Mouse (Mus musculus) limb, embryonic 13.5 days (tissue): ENCODE results near the gene Psmd5. TPM values are rescaled to one million over a fixed set of nuclear protein-coding genes. Genes with fewer than 3 reads are reported as not detected.
"Not testable (repeated sequence)": the region's sequence is repeated elsewhere in the genome, so short reads cannot be mapped to it uniquely, and the experiment has no call there.

Experiments
- ATAC-seq: fragments of 200-750 bp; cut with Nextera tagmentation; 2 replicates; pipeline ENCODE4 v1.8.0; 2017; ENCODE audit warnings: low read depth, moderate number of reproducible peaks, moderate TSS enrichment; ENCODE audit not compliant: low FRiP score
- H3K27ac ChIP-seq: fragments of 300-500 bp; sonication (generic); 2 replicates; pipeline ENCODE4 v1.5.1; 2015; ENCODE audit warnings: inconsistent platforms, mild to moderate bottlenecking, moderate library complexity
- H3K27me3 ChIP-seq: fragments of 300-500 bp; sonication (generic); 2 replicates; pipeline ENCODE4 v1.6.1; 2015; ENCODE audit warnings: mild to moderate bottlenecking, inconsistent platforms
- H3K36me3 ChIP-seq: fragments of 300-500 bp; sonication (generic); 2 replicates; pipeline ENCODE4 v1.6.1; 2015; ENCODE audit warnings: inconsistent platforms, mild to moderate bottlenecking, moderate library complexity
- H3K4me1 ChIP-seq: fragments of 300-500 bp; sonication (generic); 2 replicates; pipeline ENCODE4 v1.6.1; 2015; ENCODE audit warnings: inconsistent platforms
- H3K4me2 ChIP-seq: fragments of 300-500 bp; sonication (generic); replicated peaks from 2 replicates; pipeline ENCODE4 v1.6.1; 2015; ENCODE audit warnings: inconsistent platforms, mild to moderate bottlenecking, moderate library complexity
- H3K4me3 ChIP-seq: fragments of 300-500 bp; sonication (generic); 2 replicates; pipeline ENCODE4 v1.5.1; 2015; ENCODE audit warnings: moderate library complexity, mild to moderate bottlenecking, inconsistent platforms
- H3K9ac ChIP-seq: fragments of 300-500 bp; sonication (generic); 2 replicates; pipeline ENCODE4 v1.6.1; 2015; ENCODE audit warnings: mild to moderate bottlenecking, inconsistent platforms
- H3K9me3 ChIP-seq: fragments of 300-500 bp; sonication (generic); 2 replicates; pipeline ENCODE4 v1.6.1; 2016; ENCODE audit warnings: inconsistent platforms
- WGBS: fragments of 180-500 bp; shearing (Covaris S2); methylation state at CpG from one replicate; pipeline ENCODE4 v1.1.7; 2015; 5-methylcytosine and 5-hydroxymethylcytosine counted together
- polyA plus RNA-seq: library from polyadenylated mRNA; unstranded; fragments of >200 nt; fragmentation: Nextera tagmentation; extraction: Ambion mirVana; gene quantifications from 2 replicates; pipeline ENCODE4 v1.2.1, GENCODE M21; 2015

The Psmd5 gene
- polyA plus RNA-seq, 1 experiment from 2014 or later: 101 TPM

DNA sequence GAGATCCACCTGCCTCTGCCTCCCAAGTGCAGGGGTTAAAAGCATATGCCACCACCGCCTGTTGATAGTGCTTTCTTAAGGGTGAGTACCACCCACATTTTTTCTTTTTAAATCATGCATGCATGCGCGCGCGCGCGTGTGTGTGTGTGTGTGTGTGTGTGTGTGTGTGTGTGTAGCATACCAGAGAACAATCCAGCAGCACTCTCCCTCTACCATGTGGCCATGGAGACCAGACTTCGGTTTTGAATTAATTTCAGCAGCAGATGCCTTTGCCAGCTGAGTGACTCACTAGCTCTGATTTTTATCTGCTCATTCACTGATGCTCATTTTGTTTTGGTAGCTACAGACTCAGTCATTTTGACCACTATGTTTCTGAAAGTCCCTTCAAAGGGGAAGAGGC lies 33.1 kb downstream of the Psmd5 start:
- no peaks in the 10 kb centered on the region for H3K9me3 ChIP-seq
- ATAC-seq: no peak
- 92% methylated on average over 8 of the region's 8 CpGs for WGBS
- H3K4me3 ChIP-seq: no peak overlapping the region
- H3K4me2 ChIP-seq: no peak overlapping the region
- H3K27ac ChIP-seq: no peak overlapping the region
- H3K9ac ChIP-seq: no peak overlapping the region
- no peaks in the 10 kb centered on the region for H3K36me3 ChIP-seq
- no peaks in the 10 kb centered on the region for H3K4me1 ChIP-seq
- no peaks in the 10 kb centered on the region for H3K27me3 ChIP-seq

DNA sequence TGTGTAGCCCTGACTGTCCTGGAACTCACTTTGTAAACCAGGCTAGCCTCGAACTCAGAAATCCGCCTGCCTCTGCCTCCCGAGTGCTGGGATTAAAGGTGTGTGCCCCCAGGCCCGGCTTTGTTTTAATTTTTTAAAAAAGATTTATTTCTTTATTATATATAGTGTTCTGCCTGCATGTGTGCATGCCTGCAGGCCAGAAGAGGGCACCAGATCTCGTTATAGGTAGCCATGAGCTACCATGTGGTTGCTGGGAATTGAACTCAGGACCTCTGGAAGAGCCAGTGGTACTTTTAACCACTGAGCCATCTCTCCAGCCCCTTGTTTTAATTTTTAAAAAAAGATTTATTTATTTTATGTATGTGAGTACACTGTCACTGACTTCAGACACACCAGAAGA lies 34.6 kb downstream of the Psmd5 start:
- H3K9ac ChIP-seq, H3K9me3 ChIP-seq, H3K36me3 ChIP-seq, H3K4me1 ChIP-seq, H3K4me3 ChIP-seq, ATAC-seq, H3K27ac ChIP-seq, H3K4me2 ChIP-seq, H3K27me3 ChIP-seq: not testable (repeated sequence)
- WGBS: 85% methylated on average over 5 of the region's 5 CpGs

DNA sequence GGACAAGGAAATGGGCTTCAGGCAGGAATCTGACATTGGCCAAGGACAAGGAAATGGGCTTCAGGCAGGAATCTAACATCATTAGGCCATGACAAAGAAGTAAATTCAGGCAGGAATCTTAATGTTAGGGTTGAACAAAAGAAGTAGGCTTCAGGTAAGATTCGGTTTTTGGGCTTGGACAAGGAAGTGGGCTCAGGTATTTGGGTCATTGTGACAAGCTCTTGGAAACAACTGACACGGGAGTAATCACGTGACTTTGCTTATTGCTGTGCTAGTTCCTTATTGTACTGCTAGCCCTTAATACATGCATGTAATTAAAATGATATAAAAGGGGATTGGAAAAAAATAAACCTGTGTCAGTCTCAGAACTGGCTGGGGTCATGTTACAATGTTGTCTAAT lies 39.1 kb downstream of the Psmd5 start:
- Histone ChIP-seq H3K9me3 (no peaks in the 10 kb centered on the region), H3K9ac (no peak overlapping the region)
- whole genome bisulfite sequencing: 74% methylated on average over 3 of the region's 3 CpGs

GRCm38 (mm10) chr2:34833624-34834023 lies 41.1 kb downstream of the Psmd5 start:
- Histone ChIP-seq H3K36me3 (no peaks in the 10 kb centered on the region), H3K4me3 (no peak overlapping the region), H3K4me2 (no peak overlapping the region), H3K27me3 (no peaks in the 10 kb centered on the region), H3K27ac (no peak overlapping the region), H3K4me1 (no peaks in the 10 kb centered on the region), H3K9ac (no peak overlapping the region), H3K9me3 (peaks cover 9% of the 10 kb centered on the region)
- 81% methylated on average over 17 of the region's 17 CpGs for WGBS
- ATAC-seq: no peak

More for the DNA sequence above, 39.1 kb downstream of the Psmd5 start:
- Histone ChIP-seq H3K4me3 (no peak overlapping the region), H3K4me1 (no peaks in the 10 kb centered on the region), H3K27me3 (no peaks in the 10 kb centered on the region), H3K36me3 (no peaks in the 10 kb centered on the region), H3K4me2 (no peak overlapping the region), H3K27ac (no peak overlapping the region)
- ATAC-seq: no peak

DNA sequence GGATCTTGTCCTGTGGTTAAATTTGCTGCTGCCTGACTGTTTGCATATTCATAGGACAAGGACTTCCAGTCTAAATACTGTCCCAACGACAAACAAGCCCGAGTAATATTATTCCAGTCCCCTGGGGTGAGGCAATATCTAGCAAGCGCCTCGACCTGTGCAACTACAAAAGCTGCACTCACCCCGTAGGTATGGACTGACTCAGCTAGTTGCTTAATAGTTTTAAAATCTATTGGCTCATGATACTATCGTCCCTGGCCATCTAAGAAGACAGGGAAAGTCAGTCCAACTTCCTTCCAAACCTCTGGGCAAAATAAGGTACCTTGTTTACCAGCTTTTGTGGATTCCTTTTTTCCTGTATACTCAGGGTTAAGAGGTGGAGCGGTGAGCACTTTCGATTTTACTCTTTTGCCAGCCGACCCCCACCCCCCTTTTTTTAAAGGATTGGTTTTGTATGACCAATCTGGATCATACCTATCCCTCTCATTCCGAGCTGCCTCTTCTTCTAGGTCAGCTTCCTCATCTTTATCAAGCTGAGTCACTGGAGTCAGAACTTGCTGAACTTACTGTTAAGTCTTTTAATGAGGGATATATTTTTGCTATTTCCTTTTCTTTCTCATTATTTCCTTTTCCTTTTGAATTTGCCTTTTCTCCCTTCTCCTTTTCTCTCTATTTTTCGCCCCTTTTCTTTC lies 41.9 kb downstream of the Psmd5 start, which contains the start of gene Gm34653:
Gm34653 (plus strand) TSS at position 242 of the 692 bp plus-strand sequence.
- not testable (repeated sequence) for H3K4me1 ChIP-seq, H3K4me2 ChIP-seq, H3K36me3 ChIP-seq, H3K9ac ChIP-seq, H3K9me3 ChIP-seq, H3K27ac ChIP-seq, H3K4me3 ChIP-seq, ATAC-seq, H3K27me3 ChIP-seq
- WGBS: 65% methylated on average over 11 of the region's 11 CpGs

DNA sequence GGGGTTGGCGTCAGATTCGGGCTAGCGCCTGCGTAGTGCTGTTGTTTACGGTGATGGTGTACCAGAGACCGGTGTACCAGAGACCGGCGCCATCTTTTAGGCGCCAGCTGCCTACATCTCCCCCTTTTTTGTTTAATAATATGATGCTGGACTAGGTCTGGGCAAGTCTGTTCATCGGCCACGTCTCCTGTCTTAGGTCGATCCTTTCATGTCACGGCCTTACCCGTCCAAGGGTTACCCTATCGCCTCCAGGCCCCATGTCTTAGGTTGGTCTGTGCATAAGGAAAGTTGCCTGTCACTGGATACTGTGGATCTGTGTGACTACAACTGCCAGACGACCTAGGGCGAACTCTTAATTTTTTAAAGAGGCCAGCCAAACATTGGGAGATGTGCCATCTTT lies 44.7 kb downstream of the Psmd5 start:
- H3K4me1 ChIP-seq, H3K9me3 ChIP-seq, ATAC-seq, H3K36me3 ChIP-seq, H3K4me3 ChIP-seq, H3K27me3 ChIP-seq, H3K4me2 ChIP-seq, H3K9ac ChIP-seq, H3K27ac ChIP-seq: not testable (repeated sequence)
- 93% methylated on average over 17 of the region's 17 CpGs for WGBS

- Histone ChIP-seq H3K9me3 (peaks cover 9% of the 10 kb centered on the region), H3K4me1 (peaks cover 17% of the 10 kb centered on the region), H3K4me2 (no peak overlapping the region), H3K9ac (no peak overlapping the region), H3K27me3 (peaks cover 6% of the 10 kb centered on the region; the same call in 1 of the 2 replicates), H3K27ac (no peak overlapping the region), H3K36me3 (no peaks in the 10 kb centered on the region), H3K4me3 (no peak overlapping the region)
- no peak for ATAC-seq
- 88% methylated on average over 1 of the region's 1 CpGs for WGBS
These were observed 46.7 kb downstream of the Psmd5 start for GRCm38 (mm10) chr2:34828026-34828425.

GRCm38 (mm10) chr2:34827591-34827990 lies 47.2 kb downstream of the Psmd5 start:
- Histone ChIP-seq H3K27ac (no peak overlapping the region), H3K4me2 (no peak overlapping the region), H3K36me3 (peaks cover 2% of the 10 kb centered on the region), H3K27me3 (peaks cover 6% of the 10 kb centered on the region; the same call in 1 of the 2 replicates), H3K4me3 (no peak overlapping the region), H3K4me1 (peaks cover 17% of the 10 kb centered on the region), H3K9ac (no peak overlapping the region), H3K9me3 (peaks cover 9% of the 10 kb centered on the region)
- no peak for ATAC-seq
- WGBS: 87% methylated on average over 4 of the region's 4 CpGs

DNA sequence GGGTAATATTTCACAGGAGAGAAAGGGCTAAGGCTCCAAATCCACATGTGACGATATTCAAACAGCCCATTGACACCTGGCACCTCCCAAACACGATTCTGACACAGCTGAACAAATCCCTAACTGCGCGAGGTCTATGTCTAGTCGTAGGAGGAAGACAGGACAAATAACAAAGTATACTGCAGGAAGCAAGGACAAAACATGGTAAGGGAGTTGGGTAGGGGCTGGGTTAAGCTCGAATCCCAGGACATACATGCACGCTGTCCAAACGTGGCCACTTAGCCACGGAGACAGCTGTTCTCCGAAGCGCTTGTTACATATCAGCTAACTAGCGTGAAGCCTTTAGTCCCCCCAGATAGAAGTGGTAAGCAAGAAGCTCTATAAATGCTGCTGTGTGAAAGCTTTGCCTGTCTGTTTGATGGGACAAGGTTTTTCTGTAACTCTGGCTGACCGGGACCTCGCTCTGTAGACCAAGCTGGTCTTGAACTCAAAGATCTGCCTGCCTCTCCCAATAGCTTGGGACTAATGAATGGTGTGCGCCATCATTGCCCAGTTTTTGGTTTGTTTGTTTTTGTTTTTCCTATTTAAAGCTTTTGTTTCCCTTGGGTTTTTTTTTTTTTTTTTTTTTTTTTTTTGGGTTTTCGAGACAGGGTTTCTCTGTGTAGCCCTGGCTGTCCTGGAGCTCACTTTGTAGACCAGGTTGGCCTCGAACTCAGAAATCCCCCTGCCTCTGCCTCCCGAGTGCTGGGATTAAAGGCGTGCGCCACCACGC lies 48.1 kb downstream of the Psmd5 start:
- H3K9me3 ChIP-seq: peaks cover 9% of the 10 kb centered on the region
- H3K9ac ChIP-seq: peak overlapping the region; percentile 96
- 34% methylated on average over 20 of the region's 21 CpGs for WGBS
- peaks cover 17% of the 10 kb centered on the region for H3K4me1 ChIP-seq
- peak; percentile 12; the same call in 1 of the 2 replicates for ATAC-seq
- H3K27me3 ChIP-seq: peaks cover 6% of the 10 kb centered on the region; the same call in 1 of the 2 replicates
- peak overlapping the region; percentile 75; the same call in 1 of the 2 replicates for H3K27ac ChIP-seq
- H3K4me2 ChIP-seq: peak overlapping the region; percentile 84
- peak overlapping the region; percentile 95 for H3K4me3 ChIP-seq
- peaks cover 9% of the 10 kb centered on the region for H3K36me3 ChIP-seq

DNA sequence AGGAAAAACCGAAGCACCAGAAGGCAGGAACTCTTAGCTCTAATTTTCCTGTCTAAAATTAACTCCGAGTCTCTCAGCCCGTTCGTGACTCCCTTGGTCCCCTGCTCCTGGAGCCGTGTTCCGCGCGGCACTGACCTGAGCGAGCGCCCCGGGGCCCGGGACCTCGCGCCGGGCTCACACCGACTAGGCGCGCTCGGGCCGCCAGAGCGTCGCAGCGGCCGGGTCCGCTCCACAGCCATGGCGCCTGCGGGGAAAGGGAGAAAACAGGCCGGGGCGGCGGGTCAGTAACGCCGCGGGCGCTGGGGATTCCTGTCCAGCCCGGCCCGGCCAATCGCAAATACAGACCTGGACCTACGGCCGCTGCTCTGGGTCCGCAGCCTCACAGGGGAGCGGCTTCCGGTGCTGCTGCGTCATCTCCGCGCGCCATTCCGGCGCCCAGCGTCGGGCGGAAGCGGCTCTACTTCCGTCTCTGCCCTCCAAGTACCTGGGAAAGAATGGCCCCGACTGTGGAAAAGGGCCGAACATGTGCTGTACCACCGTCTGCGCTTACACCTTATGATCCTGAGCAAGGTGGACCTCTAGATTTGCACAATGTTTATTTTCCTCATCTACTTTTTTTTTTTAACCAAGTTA lies 48.8 kb downstream of the Psmd5 start, which contains the start of gene Fbxw2:
Fbxw2 (minus strand) TSS at position 485 of the 633 bp plus-strand sequence.
- Histone ChIP-seq H3K27ac (peak within 1 kb of the TSS; percentile 75), H3K9me3 (peaks cover 9% of the 10 kb centered on the region), H3K4me1 (peaks cover 17% of the 10 kb centered on the region), H3K27me3 (peaks cover 6% of the 10 kb centered on the region; the same call in 1 of the 2 replicates), H3K36me3 (peaks cover 13% of the 10 kb centered on the region), H3K4me3 (peak within 1 kb of the TSS; percentile 95), H3K9ac (peak within 1 kb of the TSS; percentile 96), H3K4me2 (peak within 1 kb of the TSS; percentile 84)
- WGBS: under 1% methylated on average over 57 of the region's 57 CpGs
- peak; percentile 99 for ATAC-seq

DNA sequence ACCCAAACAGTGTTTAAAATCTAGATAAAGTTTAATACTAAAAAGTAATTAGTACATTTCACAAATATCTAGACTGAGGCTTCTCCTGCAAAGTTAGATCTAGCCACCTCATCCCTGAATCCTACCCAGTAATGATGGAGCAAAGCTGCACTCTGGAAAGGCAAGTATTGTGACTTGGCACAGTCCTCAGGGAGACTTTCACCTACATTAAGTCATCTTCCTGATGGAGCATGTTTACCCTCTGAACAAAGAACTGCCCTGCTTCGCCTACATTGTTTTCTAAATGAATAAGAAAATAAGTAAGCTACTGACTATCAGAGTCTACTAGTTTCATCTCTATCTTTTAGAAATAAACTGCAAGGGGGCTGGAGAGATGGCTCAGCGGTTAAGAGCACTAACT lies 56.3 kb downstream of the Psmd5 start:
- H3K9ac ChIP-seq: no peak overlapping the region
- WGBS: 91% methylated on average over 2 of the region's 2 CpGs
- no peak for ATAC-seq
- no peak overlapping the region for H3K4me2 ChIP-seq
- no peaks in the 10 kb centered on the region for H3K27me3 ChIP-seq
- H3K36me3 ChIP-seq: peaks cover 68% of the 10 kb centered on the region
- no peaks in the 10 kb centered on the region for H3K4me1 ChIP-seq
- no peak overlapping the region for H3K27ac ChIP-seq
- H3K4me3 ChIP-seq: no peak overlapping the region
- H3K9me3 ChIP-seq: no peaks in the 10 kb centered on the region

GRCm38 (mm10) chr2:34815893-34816292 lies 58.9 kb downstream of the Psmd5 start:
- not testable (repeated sequence) for H3K27me3 ChIP-seq

More at GRCm38 (mm10) chr2:34815893-34816292, 58.9 kb downstream of the Psmd5 start:
- not testable (repeated sequence) for H3K27ac ChIP-seq, H3K4me1 ChIP-seq, H3K9me3 ChIP-seq, ATAC-seq, H3K9ac ChIP-seq, H3K4me3 ChIP-seq, H3K4me2 ChIP-seq
- WGBS: 96% methylated on average over 2 of the region's 2 CpGs
- peaks cover 77% of the 10 kb centered on the region for H3K36me3 ChIP-seq
